Mouse (Mus musculus) heart, postnatal 0 days (tissue): ENCODE results near the gene Zbtb33.

Experiments used
- CTCF ChIP-seq: IDR thresholded peaks from 2 replicates; pipeline ENCODE4 v1.5.1; 2016; ENCODE audit warnings: antibody characterized with exemption, control low read depth, low read depth
- EP300 ChIP-seq: IDR thresholded peaks from 2 replicates; pipeline ENCODE4 v1.6.1; 2016; ENCODE audit warnings: antibody characterized with exemption, low read depth

DNA sequence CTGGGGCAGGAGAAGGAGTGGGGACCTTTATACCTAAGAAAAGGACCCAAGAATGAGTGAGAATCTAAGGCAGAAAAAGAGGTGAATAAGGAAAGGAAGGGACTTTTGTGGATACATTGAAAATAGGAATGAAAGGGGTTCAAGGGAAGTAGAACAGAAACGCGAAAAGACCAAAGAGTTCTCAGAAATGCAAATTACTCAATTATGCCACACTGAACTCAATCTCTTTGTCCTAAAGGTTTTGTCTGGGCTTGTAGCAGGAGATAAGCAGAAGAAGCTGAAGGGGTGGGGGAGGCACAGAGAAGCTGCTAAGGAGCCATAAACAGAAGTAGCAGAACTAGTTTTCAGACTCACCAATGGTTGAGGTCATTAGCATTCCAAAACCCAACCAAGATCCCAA lies 4.1 kb upstream of the Zbtb33 start:
- no peak for TF ChIP-seq CTCF
- no peak for TF ChIP-seq EP300
